Mouse (Mus musculus) MEL (cell line): ENCODE results near the gene Unc13c.

Experiments
- BHLHE40 ChIP-seq: IDR thresholded peaks from 2 replicates; pipeline ENCODE4 v1.6.1; 2012; ENCODE audit warnings: low read depth, mild to moderate bottlenecking, inconsistent platforms, low read length, improper control_type of control experiment, borderline replicate concordance
- CTCF ChIP-seq, 3 experiments: IDR thresholded peaks in 2 of 3; conservative IDR thresholded peaks in 1 of 3; 2 replicates each; pipeline ENCODE4 v1.5.1; 2011 to 2012; ENCODE audit warnings: low read length in 3 of 3, low read depth in 2 of 3, mild to moderate bottlenecking in 2 of 3, improper control_type of control experiment in 1 of 3, inconsistent platforms in 1 of 3, mixed read lengths in 1 of 3, moderate library complexity in 1 of 3; ENCODE audit not compliant: control insufficient read depth in 1 of 3, insufficient read depth in 1 of 3, poor library complexity in 1 of 3, severe bottlenecking in 1 of 3
- ELF1 ChIP-seq: IDR thresholded peaks from 2 replicates; pipeline ENCODE4 v1.6.1; 2014; ENCODE audit warnings: low read depth, mild to moderate bottlenecking, inconsistent platforms, low read length, improper control_type of control experiment, moderate library complexity
- POLR2A ChIP-seq, 2 experiments: IDR thresholded peaks; 2 replicates each; pipeline ENCODE4 v1.6.1; 2011 to 2012; ENCODE audit warnings: low read length in 2 of 2, mild to moderate bottlenecking in 2 of 2, control low read depth in 1 of 2, improper control_type of control experiment in 1 of 2, low read depth in 1 of 2, moderate library complexity in 1 of 2; ENCODE audit not compliant: control insufficient read depth in 1 of 2, insufficient read depth in 1 of 2, poor library complexity in 1 of 2
- TBP ChIP-seq: IDR thresholded peaks from 2 replicates; pipeline ENCODE4 v1.8.0; 2011; ENCODE audit warnings: low read depth, low read length, improper control_type of control experiment
- USF2 ChIP-seq, 2 experiments: IDR thresholded peaks; 2 replicates each; pipeline ENCODE4 v1.6.1; 2011 to 2012; ENCODE audit warnings: improper control_type of control experiment in 2 of 2, low read length in 2 of 2, borderline replicate concordance in 1 of 2, inconsistent platforms in 1 of 2, low read depth in 1 of 2, mild to moderate bottlenecking in 1 of 2; ENCODE audit not compliant: insufficient read depth in 1 of 2
- ZC3H11A ChIP-seq: IDR thresholded peaks from 2 replicates; pipeline ENCODE4 v1.6.1; 2012; ENCODE audit warnings: low read depth, mild to moderate bottlenecking, inconsistent platforms, low read length, improper control_type of control experiment

DNA sequence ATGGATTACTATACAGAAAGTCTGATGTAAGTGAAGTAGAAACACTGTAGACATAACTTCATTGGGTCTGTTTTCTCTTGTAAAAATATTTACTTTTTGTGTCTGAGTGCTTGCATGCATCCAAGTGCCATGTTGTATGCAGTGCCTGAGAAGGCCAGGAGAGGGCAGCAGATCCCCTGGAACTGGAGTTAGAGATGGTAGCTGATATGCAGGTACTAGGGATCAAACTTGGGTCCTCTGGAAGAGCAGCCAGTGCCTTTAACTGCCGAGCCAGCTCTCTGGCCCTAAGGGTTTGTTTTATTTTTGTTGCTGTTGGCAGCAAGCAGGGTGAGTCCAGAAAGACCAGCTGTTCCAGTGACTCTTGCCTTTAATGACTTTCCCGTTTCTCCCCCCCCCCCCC lies 411.0 kb downstream of the Unc13c start:
- TF ChIP-seq CTCF (IDR thresholded peaks at IDR 0.05 in 2 of 3, conservative IDR thresholded peaks at IDR 0.05 in 1 of 3; ENCODE audit: control insufficient read depth in 1 of 3, insufficient read depth in 1 of 3, low read depth in 2 of 3, low read length in 3 of 3, poor library complexity in 1 of 3, severe bottlenecking in 1 of 3) (peak; percentile 35 to 48 (median 46)), ELF1 (no peak), ZC3H11A (no peak), USF2 (IDR thresholded peaks at IDR 0.05; ENCODE audit: borderline replicate concordance in 1 of 2, insufficient read depth in 1 of 2, low read depth in 1 of 2, low read length in 2 of 2) (no peak), BHLHE40 (no peak), POLR2A (IDR thresholded peaks at IDR 0.05; ENCODE audit: control insufficient read depth in 1 of 2, insufficient read depth in 1 of 2, low read depth in 1 of 2, low read length in 2 of 2, poor library complexity in 1 of 2) (no peak), TBP (no peak)
